Mouse (Mus musculus) kidney, embryonic 15.5 days (tissue): ENCODE data around the gene Cox5b. TPM values are rescaled to one million over a fixed set of nuclear protein-coding genes. Genes with fewer than 3 reads are reported as not detected.
"Not testable (repeated sequence)": the region's sequence is repeated elsewhere in the genome, so short reads cannot be mapped to it uniquely, and the experiment has no call there.

Experiments
- ATAC-seq: fragments of 200-750 bp; cut with Nextera tagmentation; replicated peaks from 2 replicates; pipeline ENCODE4 v1.8.0; 2017; ENCODE audit warnings: moderate TSS enrichment; ENCODE audit not compliant: low FRiP score
- H3K27ac ChIP-seq: fragments of 300-500 bp; sonication (generic); 2 replicates; pipeline ENCODE4 v1.5.1; 2015; ENCODE audit warnings: mild to moderate bottlenecking, inconsistent platforms
- H3K27me3 ChIP-seq: fragments of 300-500 bp; sonication (generic); 2 replicates; pipeline ENCODE4 v1.6.1; 2015; ENCODE audit warnings: inconsistent platforms
- H3K36me3 ChIP-seq: fragments of 300-500 bp; sonication (generic); 2 replicates; pipeline ENCODE4 v1.6.1; 2015; ENCODE audit warnings: inconsistent platforms
- H3K4me1 ChIP-seq: fragments of 300-500 bp; sonication (generic); 2 replicates; pipeline ENCODE4 v1.6.1; 2015; ENCODE audit warnings: inconsistent platforms
- H3K4me2 ChIP-seq: fragments of 300-500 bp; sonication (generic); 2 replicates; pipeline ENCODE4 v1.6.1; 2015; ENCODE audit warnings: moderate library complexity, mild to moderate bottlenecking, inconsistent platforms
- H3K4me3 ChIP-seq: fragments of 300-500 bp; sonication (generic); replicated peaks from 2 replicates; pipeline ENCODE4 v1.5.1; 2015; ENCODE audit warnings: mild to moderate bottlenecking, inconsistent platforms
- H3K9ac ChIP-seq: fragments of 300-500 bp; sonication (generic); 2 replicates; pipeline ENCODE4 v1.6.1; 2015; ENCODE audit warnings: mild to moderate bottlenecking, inconsistent platforms
- H3K9me3 ChIP-seq: fragments of 300-500 bp; sonication (generic); replicated peaks from 2 replicates; pipeline ENCODE4 v1.6.1; 2016; ENCODE audit warnings: inconsistent platforms
- whole genome bisulfite sequencing: fragments of 180-500 bp; shearing (Covaris S2); methylation state at CpG from one replicate; pipeline ENCODE4 v1.1.7; 2015; ENCODE audit warnings: mixed read lengths; 5-methylcytosine and 5-hydroxymethylcytosine counted together
- polyA plus RNA-seq: library from polyadenylated mRNA; unstranded; fragments of >200 nt; fragmentation: Nextera tagmentation; extraction: Ambion mirVana; gene quantifications from 2 replicates; pipeline ENCODE4 v1.2.1, GENCODE M21; 2015

Cox5b gene
- polyA plus RNA-seq, 1 experiment from 2014 or later, result 702 TPM

DNA sequence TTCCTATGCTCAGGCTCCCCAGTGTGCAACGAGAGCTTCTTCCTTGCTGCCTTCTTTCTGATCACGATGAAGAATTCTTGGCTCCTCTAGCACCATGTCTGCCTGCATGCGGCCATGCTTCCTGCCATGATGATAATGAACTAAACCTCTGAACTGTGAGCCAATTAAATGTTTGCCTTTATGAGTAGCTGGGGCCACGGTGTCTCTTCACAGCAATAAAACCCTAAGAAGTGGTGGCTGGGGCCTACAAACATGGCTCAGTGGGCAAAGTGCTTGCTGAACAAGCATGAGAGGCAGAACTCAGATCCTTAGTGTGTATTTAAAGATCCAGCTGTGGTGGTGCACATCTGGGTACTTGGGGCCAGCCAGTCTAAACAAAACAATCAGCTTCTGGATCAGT, 25.3 kb upstream of the Cox5b start:
- no peak overlapping the region for H3K4me2 ChIP-seq
- no peak overlapping the region for H3K4me3 ChIP-seq
- H3K4me1 ChIP-seq, result peaks cover 20% of the 10 kb centered on the region
- WGBS, result 40% methylated on average over 4 of the region's 4 CpGs
- no peak; the same call in 1 of the 2 replicates for ATAC-seq
- H3K9me3 ChIP-seq, result no peaks in the 10 kb centered on the region
- no peaks in the 10 kb centered on the region for H3K36me3 ChIP-seq
- peak overlapping the region; percentile 89 for H3K27ac ChIP-seq
- H3K9ac ChIP-seq, result no peak overlapping the region
- H3K27me3 ChIP-seq, result no peaks in the 10 kb centered on the region

DNA sequence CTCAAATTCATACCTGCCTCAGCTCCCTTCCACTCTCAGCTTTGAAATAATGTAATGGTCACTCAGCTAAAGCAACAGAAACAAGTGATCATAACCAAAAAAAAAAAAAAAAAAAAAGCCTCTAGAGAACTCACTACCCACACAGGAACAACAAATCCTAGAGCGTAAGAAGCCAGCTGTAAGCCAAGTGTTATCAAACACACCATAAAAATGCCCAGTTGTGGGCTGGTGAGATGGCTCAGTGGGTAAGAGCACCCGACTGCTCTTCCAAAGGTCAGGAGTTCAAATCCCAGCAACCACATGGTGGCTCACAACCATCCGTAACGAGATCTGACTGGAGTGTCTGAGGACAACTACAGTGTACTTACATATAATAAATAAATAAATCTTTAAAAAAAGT, 23.2 kb upstream of the Cox5b start:
- not testable (repeated sequence) for H3K9ac ChIP-seq, H3K27me3 ChIP-seq, H3K4me2 ChIP-seq, H3K4me3 ChIP-seq, H3K27ac ChIP-seq, ATAC-seq, H3K9me3 ChIP-seq, H3K36me3 ChIP-seq
- WGBS, result 51% methylated on average over 4 of the region's 4 CpGs
- peaks cover 26% of the 10 kb centered on the region for H3K4me1 ChIP-seq

DNA sequence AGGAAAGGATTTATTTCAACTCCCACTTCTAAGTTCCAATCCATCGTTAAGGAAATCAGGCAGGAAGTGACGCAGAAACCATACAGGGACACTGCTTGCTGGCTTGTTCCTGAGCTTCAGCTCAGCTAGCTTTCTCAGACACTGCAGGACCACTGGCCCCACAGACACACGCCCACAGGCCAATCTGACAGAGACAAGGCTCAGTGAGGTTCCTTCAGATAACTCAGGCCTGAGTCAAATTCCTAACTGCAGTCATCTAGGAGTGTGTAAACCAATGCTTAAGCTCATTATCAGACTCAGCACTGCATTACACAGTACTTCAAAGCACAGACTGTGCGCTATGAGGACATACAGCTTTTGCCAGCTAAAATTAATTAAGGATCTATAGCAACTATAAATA, 21.0 kb upstream of the Cox5b start:
- H3K9ac ChIP-seq, result no peak overlapping the region
- no peak overlapping the region for H3K4me2 ChIP-seq
- no peak for ATAC-seq
- H3K4me1 ChIP-seq, result peaks cover 25% of the 10 kb centered on the region
- WGBS, result 44% methylated on average over 4 of the region's 4 CpGs
- H3K9me3 ChIP-seq, result no peaks in the 10 kb centered on the region
- no peaks in the 10 kb centered on the region for H3K27me3 ChIP-seq
- H3K36me3 ChIP-seq, result no peaks in the 10 kb centered on the region
- peak overlapping the region; percentile 37; the same call in 1 of the 2 replicates for H3K27ac ChIP-seq
- H3K4me3 ChIP-seq, result no peak overlapping the region

DNA sequence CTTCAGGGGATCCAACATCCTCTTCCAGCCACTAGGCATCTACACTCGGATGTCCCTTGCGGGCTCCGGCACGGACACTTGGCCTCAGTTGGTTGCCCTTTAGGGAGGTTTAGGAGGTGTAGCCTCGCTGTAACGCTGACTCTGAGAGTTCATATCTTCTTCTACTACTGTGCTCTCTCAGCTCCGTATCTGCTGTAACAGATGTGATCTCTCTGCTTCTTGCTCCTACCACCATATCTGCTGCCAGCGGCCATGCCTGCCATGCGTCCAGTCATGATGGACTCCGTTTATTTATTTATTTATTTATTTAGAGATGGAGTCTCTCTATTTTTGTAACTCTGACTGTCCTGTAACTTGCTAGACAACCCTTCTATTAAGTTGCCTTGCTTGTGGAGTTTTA, 20.0 kb upstream of the Cox5b start:
- Histone ChIP-seq H3K36me3 (no peaks in the 10 kb centered on the region), H3K9ac (no peak overlapping the region), H3K27me3 (no peaks in the 10 kb centered on the region), H3K4me2 (no peak overlapping the region), H3K27ac (no peak overlapping the region), H3K9me3 (no peaks in the 10 kb centered on the region), H3K4me1 (peaks cover 16% of the 10 kb centered on the region), H3K4me3 (no peak overlapping the region)
- no peak for ATAC-seq
- WGBS, result 89% methylated on average over 10 of the region's 10 CpGs

DNA sequence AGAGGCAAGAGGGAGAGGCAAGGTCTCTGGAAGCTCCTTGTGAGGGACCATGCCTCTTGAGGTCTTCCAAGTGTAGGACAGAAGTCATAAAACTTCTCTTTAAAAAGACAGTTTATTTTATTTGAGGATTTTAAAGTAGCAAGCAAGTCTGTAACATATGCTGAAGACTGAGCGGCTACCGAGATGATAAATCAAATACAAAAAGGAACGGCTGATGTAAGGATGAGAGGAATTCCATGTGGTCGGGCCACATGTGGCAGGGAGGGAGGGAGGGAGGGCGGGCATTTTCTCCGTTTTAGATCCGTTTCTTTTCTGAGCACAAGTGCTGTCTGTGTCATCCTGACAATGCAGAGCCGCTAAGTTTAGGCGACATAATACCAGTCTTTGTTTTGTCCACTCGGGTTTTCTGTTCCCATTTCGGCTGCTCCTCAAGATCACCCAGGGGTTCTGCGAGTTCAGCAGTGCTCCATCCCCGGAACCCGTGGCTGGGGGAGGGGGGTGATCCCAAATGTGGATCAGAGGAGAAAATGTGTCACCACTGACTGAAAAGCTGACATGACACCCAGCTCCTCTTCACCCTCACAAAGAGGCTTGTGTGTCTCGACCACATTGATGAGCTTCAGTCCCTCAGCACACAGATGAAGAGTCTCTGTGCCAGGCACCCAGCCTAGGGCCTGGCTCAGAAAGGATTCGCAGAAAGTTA, 18.4 kb upstream of the Cox5b start:
- Histone ChIP-seq H3K4me1 (peaks cover 16% of the 10 kb centered on the region; the same call in 1 of the 2 replicates), H3K4me3 (no peak overlapping the region), H3K27ac (0 out of 2 replicates have a peak overlapping the region, but pooled peaks have one; percentile 37), H3K4me2 (no peak overlapping the region), H3K36me3 (no peaks in the 10 kb centered on the region), H3K9ac (no peak overlapping the region), H3K9me3 (no peaks in the 10 kb centered on the region), H3K27me3 (no peaks in the 10 kb centered on the region)
- ATAC-seq, result no peak
- WGBS, result 48% methylated on average over 16 of the region's 16 CpGs

DNA sequence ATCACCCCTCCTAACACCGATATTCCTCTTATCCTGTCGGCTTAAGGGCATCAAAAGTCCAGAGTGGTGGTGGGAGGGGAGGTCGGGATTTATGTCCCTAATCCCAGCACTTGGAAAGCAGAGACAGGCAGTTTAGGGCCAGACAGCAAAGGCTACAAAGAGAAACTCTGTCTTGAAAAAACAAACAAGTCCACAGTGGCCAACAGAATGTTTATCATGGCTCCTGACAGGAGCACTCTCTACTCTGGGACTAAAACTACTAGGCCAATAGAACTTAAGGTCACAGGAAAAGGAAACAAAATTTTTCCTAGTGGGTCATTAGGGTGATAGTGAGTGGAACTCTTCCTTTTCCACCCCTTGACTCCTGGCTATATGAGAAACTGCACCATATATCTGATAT, 16.3 kb upstream of the Cox5b start:
- no peak overlapping the region for H3K4me3 ChIP-seq

DNA sequence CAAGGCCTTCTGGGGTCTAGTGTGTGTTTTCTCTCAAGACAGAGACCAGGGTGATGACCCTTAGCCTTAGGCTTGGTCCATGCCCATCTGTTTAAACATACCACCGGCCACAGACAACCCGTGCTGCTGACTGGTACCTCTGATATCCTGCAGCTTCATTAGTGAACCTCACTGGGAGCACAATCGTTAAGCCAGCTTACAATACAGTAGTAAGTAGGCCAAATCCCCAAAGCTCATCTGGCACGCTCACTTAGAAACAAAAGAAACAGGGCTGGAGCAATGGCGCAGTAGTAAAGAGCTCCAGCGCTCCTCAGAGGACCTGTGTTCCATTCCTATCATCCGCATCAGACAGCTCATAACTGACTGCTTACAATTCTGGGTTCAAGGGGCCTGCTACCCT, 10.4 kb upstream of the Cox5b start:
- no peaks in the 10 kb centered on the region for H3K36me3 ChIP-seq
- no peak overlapping the region for H3K4me2 ChIP-seq
- H3K4me3 ChIP-seq, result no peak overlapping the region
- no peaks in the 10 kb centered on the region for H3K27me3 ChIP-seq
- 79% methylated on average over 7 of the region's 7 CpGs for WGBS
- no peaks in the 10 kb centered on the region for H3K9me3 ChIP-seq
- 0 out of 2 replicates have a peak, but pooled peaks cover 11% of the 10 kb centered on the region for H3K4me1 ChIP-seq
- no peak overlapping the region for H3K9ac ChIP-seq
- no peak overlapping the region for H3K27ac ChIP-seq
- ATAC-seq, result no peak

More for the DNA sequence above, 16.3 kb upstream of the Cox5b start:
- Histone ChIP-seq H3K4me1 (peaks cover 16% of the 10 kb centered on the region; the same call in 1 of the 2 replicates), H3K27me3 (no peaks in the 10 kb centered on the region), H3K27ac (no peak overlapping the region), H3K4me2 (no peak overlapping the region), H3K9ac (no peak overlapping the region), H3K9me3 (no peaks in the 10 kb centered on the region), H3K36me3 (no peaks in the 10 kb centered on the region)
- WGBS, result 5% methylated on average over 3 of the region's 3 CpGs
- ATAC-seq, result no peak

DNA sequence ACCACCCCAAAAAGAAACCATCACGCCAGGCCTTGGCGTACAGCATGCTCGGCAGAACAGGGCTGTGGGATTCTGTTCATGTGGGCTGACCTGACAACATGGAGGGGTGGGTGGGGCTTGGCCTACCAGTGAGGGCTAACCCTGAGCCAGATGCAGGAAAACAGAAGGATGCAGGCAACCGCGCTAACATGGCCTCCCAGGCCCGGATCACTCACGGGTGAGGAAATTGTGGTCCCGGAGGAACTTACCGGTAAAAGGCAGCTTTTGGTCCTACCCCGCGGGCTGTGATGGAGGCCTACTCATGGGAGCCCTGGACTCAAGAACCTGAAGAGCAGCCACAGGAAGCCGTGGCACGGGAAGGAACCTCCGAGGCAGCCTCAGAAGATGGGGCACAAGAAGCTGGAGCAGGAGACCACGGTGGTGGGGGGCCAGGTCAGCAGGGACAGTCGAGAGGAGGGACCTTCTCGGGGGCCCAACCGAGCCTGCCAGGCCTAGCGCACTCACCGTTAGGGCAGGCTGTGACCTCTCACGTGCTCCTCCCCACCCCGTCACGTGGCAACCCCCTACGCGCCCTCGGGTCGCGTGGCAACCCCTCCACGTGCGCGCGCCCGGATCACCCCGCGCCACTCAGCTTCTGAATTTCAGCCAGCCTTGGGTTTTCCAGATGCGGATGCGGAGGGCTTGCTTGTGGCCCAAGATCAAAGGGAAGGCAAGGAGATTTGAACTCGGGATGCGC, 8.5 kb upstream of the Cox5b start, which contains the start of gene Fam178b:
TSS of gene Fam178b (minus strand) at position 564 of the 736 bp plus-strand sequence.
- no peak within 1 kb of the TSS for H3K4me3 ChIP-seq

DNA sequence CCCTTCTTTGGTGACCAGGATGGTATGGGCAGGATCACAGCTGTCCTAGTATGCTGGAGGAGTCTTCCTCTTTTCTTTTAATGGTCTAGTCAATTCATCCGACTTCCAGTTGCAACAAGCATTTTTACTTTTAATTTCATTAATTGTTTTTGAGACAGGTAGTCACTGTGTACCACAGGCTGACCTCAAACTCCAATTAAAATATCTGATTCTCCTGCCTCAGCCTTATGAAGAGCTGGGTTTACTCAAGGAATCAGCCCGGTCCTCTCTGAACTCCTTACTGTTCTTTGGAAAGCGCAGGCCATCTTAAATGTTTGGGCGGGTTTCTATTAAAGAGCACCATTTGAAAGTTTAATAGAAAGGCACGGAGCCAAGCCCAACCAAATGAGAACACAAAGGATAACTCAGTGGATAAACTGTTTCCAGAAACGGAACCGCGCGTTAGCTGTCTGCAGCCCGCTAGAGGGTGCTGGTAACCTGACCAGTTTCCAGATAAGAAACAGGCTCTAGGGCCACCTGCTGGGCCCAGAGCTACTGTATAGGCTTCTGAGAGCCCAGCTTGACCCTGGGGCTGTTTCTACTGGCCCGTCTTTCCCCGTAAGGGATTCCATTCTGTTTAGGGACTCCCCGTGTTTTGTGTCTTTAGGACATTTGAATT, 7.3 kb upstream of the Cox5b start:
- 10% methylated on average over 13 of the region's 13 CpGs for WGBS
- H3K9me3 ChIP-seq, result no peaks in the 10 kb centered on the region
- no peak overlapping the region for H3K4me3 ChIP-seq
- ATAC-seq, result peak; percentile 83
- H3K4me2 ChIP-seq, result no peak overlapping the region
- no peaks in the 10 kb centered on the region for H3K36me3 ChIP-seq
- H3K9ac ChIP-seq, result no peak overlapping the region
- 0 out of 2 replicates have a peak, but pooled peaks cover 11% of the 10 kb centered on the region for H3K4me1 ChIP-seq
- H3K27ac ChIP-seq, result peak overlapping the region; percentile 59
- H3K27me3 ChIP-seq, result no peaks in the 10 kb centered on the region

More for the DNA sequence above, 8.5 kb upstream of the Cox5b start, which contains the start of gene Fam178b:
- 93% methylated on average over 39 of the region's 39 CpGs for WGBS
- ATAC-seq, result no peak
- Histone ChIP-seq H3K36me3 (no peaks in the 10 kb centered on the region), H3K27ac (peak within 1 kb of the TSS; percentile 59), H3K4me2 (no peak within 1 kb of the TSS), H3K4me1 (0 out of 2 replicates have a peak, but pooled peaks cover 11% of the 10 kb centered on the region), H3K9ac (no peak within 1 kb of the TSS), H3K9me3 (no peaks in the 10 kb centered on the region), H3K27me3 (no peaks in the 10 kb centered on the region)

DNA sequence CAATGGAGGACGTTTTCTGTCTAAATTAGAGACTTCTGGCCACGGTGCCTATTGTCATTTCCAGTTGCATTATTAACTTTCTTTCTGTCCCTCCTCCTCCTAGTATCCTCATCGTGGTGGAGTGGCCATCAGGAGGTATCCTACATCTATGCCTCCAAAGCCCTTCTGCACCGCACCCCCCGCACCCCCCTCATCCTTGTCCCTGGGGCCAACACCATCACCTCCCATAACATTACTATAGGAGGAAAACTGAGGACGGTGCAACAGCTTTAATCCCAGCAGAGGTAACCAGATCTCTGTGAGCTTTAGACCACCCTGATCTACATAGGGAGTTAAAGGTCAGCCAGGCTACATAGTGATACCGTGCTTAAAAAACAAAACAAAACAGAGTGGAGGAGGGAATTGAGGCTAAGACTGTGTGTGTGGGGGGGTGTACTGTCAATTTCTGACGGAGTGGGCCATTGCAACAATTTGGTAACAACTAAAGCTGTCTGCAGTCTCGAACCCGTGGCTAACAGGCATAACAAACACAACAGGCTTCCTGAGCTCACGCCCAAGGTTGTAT, 496 bp upstream of the Cox5b start:
- WGBS, result 55% methylated on average over 11 of the region's 11 CpGs
- H3K4me2 ChIP-seq, result peak overlapping the region; percentile 74
- H3K36me3 ChIP-seq, result peaks cover 31% of the 10 kb centered on the region
- no peaks in the 10 kb centered on the region for H3K27me3 ChIP-seq
- H3K4me3 ChIP-seq, result peak overlapping the region; percentile 77
- peak overlapping the region; percentile 28; the same call in 1 of the 2 replicates for H3K27ac ChIP-seq
- peak; percentile 50 for ATAC-seq
- no peaks in the 10 kb centered on the region for H3K9me3 ChIP-seq
- H3K4me1 ChIP-seq, result peaks cover 16% of the 10 kb centered on the region
- peak overlapping the region; percentile 9; the same call in 1 of the 2 replicates for H3K9ac ChIP-seq

DNA sequence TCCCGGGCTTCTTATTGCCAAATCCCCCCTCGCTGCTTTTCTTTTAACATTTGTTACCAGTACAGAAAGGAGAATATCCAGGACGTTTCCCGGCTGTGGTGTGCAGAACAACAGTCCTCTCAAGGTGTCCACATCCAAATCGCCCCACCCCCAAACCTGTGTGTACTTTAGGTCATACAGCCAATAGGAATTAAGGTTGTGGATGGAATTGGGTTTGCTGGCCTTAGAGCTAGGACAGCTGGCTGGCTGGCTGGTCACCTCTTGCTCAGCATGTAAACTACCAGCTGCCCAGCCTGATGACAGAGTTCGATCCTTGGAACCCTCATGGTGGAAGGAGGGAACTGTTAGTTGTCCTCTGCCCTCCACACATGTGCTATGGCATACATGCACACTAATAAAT, 3.6 kb downstream of the Cox5b start:
- ATAC-seq, result no peak
- Histone ChIP-seq H3K9me3 (no peaks in the 10 kb centered on the region), H3K4me1 (peaks cover 16% of the 10 kb centered on the region), H3K4me3 (no peak overlapping the region), H3K9ac (no peak overlapping the region), H3K27me3 (no peaks in the 10 kb centered on the region), H3K36me3 (peaks cover 49% of the 10 kb centered on the region), H3K4me2 (no peak overlapping the region), H3K27ac (no peak overlapping the region)
- 88% methylated on average over 6 of the region's 6 CpGs for WGBS
